Mouse (Mus musculus) cerebellum, adult 2 months (tissue): ENCODE measurements around the gene Slc12a1.

Experiments used
- CTCF ChIP-seq: fragments of 200-500 bp; IDR thresholded peaks from 2 replicates; pipeline ENCODE4 v1.5.1; 2011; ENCODE audit warnings: low read depth, mild to moderate bottlenecking, control low read depth, low read length, moderate library complexity, borderline replicate concordance; ENCODE audit not compliant: insufficient read depth
- POLR2A ChIP-seq: fragments of 200-500 bp; IDR thresholded peaks from 2 replicates; pipeline ENCODE4 v1.6.1; 2011; ENCODE audit warnings: low read length, control low read depth, borderline replicate concordance; ENCODE audit not compliant: insufficient read depth

GRCm38 (mm10) chr2:125126792-125127191 lies 25.5 kb upstream of the Slc12a1 start:
- TF ChIP-seq POLR2A (no peak), CTCF (no peak)
